Mouse (Mus musculus) gastrocnemius, postnatal 14 days (tissue): ENCODE measurements around the gene Tepp. TPM values are rescaled to one million over a fixed set of nuclear protein-coding genes. Genes with fewer than 3 reads are reported as not detected.

ENCODE experiments used
- DNase-seq: peaks from one replicate; pipeline ENCODE4 v3.0.0; 2021; ENCODE audit warnings: mixed read lengths
- intact Hi-C: fragments of 180-260 bp; cut with DNase I; formaldehyde crosslinking; loops from one replicate; pipeline ENCODE4 v1.15.1; 2025; ENCODE audit warnings: low total_unique reads
- long read RNA-seq, 2 experiments: library from polyadenylated mRNA; stranded (forward); transcript quantifications; one replicate each; pipeline ENCODE4 v2.0.0; 2021
- total RNA-seq, 2 experiments: library from RNA; stranded (reverse); gene quantifications; 2 replicates each; pipeline ENCODE4 v1.2.3; 2021

Gene Tepp
- total RNA-seq: not detected
- long read RNA-seq, experiment 1: 0 reads
- long read RNA-seq, experiment 2: 0 reads

DNA sequence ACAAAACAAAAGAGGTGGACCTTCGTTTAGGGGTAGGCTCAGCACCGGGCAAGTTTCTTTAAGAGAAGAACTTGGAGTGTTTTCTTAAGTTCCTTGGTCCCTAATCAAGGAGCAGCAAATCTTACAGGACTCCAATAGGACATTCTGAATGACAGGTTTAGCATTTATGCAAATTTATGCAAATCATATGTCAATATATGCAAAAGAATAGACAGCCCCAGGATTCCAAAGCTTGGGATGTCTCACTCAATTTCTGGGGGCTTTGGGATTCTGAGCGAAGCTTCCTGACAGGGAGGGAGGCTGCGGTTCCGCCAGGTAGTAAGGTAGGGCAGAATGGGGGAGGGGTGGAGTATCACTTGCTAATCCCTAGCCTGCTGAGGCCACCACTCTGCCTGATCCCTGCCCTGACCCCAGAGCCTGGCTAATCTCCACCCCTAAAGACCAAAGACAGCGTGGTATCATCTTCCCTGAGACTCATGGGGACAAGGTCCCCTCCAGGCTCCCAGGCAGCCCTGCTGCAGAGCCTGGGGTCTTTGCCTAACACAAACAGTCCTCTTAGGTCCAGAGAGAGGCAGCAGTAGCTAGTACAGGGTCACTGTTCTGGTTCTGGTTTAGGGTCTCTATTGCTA is at the start of gene Tepp:
TSS of gene Tepp (plus strand) at position 225 of the 629 bp plus-strand sequence.
- intact Hi-C loops: no loop called here

DNA sequence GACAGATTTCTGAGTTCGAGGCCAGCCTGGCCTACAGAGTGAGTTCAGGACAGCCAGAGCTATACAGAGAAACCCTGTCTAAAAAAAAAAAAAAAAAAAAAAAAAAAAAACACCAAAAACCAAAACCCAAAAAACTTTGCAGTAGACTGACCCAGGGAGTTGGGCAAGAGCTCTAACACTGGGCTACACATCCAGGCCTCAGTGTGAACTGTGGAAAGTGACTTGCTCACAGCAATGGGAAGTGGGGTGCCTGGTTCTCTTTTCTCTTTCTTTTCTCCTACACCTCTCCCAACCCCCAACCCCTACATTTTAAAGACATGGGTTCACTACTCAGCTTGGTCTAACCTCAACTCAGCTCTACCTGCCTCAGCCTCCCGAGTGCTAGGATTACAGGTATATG is 48.2 kb upstream of the Tepp start:
- no peak for DNase-seq
- intact Hi-C loops: no loop called here

More for the DNA sequence above, at the start of gene Tepp:
- DNase-seq: no peak

DNA sequence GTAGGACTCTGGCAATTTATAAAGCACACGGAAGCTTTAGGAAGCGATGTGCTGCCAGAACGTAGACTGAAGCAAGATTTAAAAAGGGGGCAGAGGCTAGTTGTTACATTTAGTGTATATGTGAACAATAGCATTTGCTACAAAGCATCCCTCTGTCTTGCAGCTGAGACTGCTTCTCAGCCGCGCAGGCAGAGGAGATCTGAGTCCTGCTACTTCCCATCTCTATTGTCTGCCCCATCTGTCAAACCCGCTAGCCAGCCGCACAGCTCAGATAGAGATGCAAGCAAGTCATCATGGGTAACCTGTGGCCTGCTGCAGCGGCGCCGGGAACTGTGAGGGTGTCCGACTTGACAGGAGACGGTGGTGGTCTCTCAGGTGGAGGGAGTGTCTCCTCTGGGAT is 39.9 kb upstream of the Tepp start:
- no peak for DNase-seq
- intact Hi-C loops: no loop called here

DNA sequence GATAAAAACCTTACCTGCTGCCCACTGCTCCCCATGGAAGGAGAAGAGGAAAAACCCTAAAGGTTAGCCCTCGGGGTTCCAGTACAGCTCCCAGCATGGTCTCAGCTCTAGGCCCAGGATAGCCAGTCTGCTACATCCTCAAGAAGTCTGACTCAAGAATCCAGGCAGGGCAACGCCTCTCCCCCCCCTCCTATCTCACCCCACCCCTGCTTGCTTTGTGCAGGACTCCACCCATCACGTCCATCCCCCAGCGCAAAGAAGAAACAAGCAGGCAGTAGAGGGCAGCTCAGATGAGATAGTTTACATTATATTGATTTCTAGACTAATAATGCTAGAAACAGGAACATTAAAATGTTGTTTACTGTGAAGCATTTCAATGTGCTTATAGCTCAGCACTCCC is 38.5 kb upstream of the Tepp start:
- no peak for DNase-seq
- intact Hi-C loops: no loop called here

DNA sequence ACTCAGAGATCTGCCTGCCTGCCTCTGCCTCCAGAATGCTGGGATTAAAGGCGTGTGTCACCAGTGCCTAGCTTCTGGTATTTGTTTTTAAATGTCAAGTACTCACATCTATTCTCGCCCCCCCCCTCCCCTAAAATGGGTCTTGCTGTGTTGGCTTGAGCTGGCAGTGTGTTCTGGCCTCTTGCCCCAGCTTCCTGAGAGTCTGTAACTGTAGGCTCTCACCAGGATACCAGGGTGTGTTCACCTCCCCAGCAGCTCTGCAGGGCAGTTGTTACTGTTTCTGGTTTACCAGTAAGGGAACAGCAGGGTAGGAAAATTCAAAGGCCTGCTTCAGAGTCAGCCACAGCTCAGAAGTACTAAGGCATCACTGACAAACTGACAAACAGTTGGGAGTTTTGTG is 37.5 kb upstream of the Tepp start:
- peak; percentile 19 for DNase-seq
- intact Hi-C loops: no loop called here

DNA sequence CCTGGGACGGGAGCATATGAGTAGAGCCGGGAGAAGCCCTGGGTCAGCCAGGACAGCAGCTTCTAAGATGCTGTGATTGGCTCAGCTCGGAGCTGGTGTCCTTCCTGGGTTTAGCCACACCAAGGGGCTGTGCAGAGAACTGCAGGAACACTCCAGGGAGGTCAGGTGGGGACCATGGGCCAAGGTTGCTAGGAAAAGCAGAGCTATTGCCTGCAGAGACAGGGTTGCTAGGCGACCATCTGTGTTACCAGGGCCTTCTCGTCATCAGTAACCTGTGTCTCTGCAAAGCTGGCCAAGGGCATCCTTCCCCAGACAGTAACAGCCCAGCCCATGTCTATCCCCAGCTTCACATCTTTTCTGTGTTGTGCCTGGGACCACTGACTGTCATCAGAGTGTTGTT is 28.9 kb upstream of the Tepp start:
- intact Hi-C loops: no loop called here

DNA sequence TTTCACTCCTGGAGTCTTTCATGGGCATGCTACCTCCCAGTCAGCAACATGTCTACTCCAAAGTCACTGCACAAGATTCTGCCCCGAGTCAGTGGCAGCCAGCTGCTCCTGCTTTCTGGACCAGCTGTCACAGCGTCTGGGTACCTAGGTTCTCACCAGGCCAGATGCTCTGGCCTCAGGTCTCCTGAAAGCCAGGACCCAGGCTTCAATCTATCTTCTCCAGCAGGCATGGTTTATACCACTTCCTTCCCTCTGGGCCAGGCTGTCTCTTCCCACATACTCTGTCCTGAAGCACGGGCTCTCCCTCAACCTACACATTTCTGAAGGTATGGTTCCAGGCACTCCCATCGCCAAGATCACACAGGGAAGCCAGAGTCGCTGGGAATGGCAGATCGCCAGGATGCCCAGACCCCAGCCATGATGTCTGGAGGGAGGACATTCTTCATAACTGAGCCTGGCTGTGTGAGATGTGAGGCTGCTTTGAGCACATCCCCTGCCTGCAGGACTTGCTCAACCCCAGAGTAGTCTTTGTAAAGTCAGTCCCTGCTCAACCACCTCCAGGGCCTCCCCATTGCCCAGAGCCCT is 21.2 kb upstream of the Tepp start:
- no peak for DNase-seq
- intact Hi-C loops: no loop called here

More for the DNA sequence above, 28.9 kb upstream of the Tepp start:
- no peak for DNase-seq

DNA sequence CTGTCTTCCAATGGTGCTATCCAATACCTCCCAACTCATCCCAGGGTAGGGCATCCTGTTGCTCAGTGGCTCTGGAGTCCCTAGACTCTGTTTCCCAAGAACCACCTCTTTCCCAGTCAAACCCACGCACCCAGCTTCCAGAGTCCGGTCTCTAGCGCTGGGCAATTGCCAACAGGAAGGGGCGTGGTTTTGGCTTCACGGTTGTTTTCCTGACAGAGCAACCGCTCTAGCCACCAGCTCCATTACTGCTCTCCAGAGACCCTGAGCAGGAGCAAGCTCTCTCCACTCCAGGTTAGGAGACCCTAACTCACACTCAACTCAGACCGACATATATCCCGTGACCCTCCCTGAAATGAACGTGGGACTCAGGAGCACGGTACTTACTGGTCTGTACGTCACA is 17.2 kb upstream of the Tepp start:
- intact Hi-C loops: no loop called here
- peak; percentile 86 for DNase-seq

DNA sequence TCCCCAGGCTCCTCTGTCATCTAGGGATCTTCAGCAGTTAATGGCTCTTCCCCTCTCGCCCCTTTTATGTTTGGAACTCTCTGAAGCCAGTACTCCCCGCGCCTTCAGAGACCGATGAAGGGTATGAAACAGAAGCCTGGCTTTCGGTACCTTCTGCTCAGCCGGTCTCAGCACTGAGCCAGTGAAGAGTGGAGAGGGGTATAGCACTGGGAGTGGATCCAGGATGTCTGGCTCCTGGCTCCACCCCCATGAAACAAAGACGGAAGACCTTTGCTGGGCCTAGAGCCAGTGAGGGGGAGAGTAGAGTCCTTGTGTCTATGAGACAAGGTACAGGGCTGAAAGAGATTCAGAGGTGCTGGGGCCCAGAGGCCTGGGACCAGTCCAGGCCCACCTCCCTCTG is 16.5 kb upstream of the Tepp start:
- intact Hi-C loops: no loop called here
- peak; percentile 25 for DNase-seq

DNA sequence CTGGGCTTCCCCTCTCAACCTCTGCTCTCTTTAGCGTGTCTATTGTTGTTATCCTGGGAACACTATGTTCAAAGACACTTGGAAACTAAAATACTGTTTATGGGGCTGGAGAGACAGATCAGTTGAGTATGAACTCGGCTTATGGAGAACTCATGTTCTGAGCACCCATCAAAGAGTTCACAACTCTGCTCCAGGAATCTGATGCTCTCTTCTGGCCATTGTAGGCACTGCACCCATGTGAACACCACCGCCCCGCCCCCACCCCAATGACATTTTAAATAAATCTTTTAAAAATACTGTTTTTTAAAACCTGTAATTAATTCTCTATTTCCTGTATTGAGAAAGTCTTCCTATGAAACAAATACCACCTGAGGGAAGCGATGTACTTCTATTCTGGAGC is 8.0 kb upstream of the Tepp start:
- intact Hi-C loops: loop anchor here (2.0 kb wide), 1 partner anchor 50 kb away; no protein-coding TSS in a partner anchor
- no peak for DNase-seq

DNA sequence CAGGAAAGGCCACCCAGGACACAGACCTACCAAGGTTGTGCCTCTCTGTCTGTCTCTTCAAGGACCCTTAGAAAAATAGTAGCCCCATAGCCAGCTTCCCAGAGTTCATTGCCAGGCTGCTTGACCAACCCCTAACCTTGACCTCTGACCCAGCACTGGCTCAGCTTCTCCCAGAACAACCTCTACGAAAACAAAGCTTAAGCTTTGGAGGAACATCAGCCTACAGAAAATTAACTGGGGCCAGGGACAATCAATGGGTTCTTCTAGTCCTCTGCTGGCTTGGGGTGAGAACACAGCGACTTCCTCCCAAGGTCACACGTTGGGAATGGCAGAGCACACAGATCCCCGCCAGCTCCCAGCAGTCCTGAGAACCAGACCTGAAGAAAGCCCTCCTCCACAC is 4.8 kb upstream of the Tepp start:
- intact Hi-C loops: no loop called here
- DNase-seq: no peak

DNA sequence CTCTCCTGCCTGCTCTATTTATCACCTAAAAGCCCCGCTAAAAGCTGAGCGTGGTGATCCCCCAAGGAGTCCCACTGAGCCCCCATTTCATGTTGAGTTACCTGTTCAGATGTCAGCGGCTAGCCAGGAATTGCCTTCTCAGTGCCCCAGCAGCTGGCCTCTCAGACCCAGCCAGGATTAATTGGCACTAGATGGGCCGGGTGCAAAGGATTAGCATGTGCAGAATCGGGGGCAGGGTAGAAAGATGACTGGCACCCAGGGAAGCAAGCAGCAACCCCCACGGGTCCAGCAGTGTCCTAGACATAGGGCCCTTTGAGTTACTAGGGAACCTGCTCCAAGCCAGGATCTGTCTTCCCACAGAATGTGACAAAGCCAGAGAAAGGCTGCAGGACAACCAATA is 3.9 kb upstream of the Tepp start, which contains the start of gene Cngb1:
TSS of gene Cngb1 (minus strand) at position 155 of the 400 bp plus-strand sequence.
- intact Hi-C loops: no loop called here
- no peak for DNase-seq

DNA sequence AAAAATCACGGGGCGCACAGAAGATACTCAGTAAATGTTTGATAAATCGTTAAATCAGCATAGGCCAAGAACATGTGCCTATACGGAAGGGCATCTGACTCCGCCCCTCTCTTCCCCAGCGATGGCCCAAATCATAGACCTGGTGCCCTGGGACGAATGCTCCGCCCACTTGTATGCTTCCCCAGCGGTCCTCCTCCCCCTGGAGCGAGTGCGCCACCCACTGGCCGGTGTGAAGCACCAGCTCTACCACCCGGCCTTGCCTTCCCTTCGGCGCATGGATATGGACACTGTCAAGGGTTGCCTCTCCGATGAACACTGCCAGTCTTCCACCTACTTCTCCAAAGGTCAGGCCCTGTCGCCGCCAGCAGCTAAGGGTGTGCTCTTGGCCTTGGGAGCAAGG is 2.5 kb downstream of the Tepp start:
- intact Hi-C loops: no loop called here
- no peak for DNase-seq

DNA sequence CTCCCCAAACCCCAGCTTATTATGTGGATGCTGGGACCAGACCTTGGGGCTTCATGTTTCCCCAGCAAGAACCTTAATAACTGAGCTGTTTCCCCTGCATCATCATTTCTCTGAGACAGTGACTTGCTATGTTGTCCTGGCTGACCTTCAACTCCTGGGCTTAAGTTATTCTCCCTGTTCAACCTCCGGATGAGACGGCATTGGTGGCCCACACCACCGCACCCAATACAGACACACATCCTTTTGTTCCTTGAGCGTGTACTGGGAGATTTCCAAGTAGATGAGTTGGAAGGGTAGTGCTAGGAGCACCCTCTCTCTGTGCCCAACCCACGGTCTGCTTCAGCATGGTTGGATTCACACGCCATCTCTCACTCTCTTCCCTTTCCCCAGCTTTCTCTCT is 3.5 kb downstream of the Tepp start:
- DNase-seq: no peak
- intact Hi-C loops: no loop called here

DNA sequence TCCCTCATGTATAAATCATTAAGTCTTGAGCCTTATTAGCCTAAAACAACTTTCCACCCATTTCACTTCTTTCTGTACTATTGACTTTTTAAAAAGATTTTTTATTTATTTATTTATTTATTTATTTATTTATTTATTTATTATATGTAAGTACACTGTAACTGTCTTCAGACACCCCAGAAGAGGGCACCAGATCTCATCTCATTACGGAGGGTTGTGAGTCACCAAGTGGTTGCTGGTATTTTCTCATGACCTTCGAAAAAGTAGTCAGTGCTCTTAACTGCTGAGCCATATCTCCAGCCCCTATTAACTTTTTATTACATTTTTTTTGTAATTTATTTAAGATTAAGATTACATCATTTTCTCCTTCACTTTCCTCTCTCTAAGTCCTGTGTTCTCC is 4.3 kb downstream of the Tepp start:
- DNase-seq: no peak
- intact Hi-C loops: no loop called here

DNA sequence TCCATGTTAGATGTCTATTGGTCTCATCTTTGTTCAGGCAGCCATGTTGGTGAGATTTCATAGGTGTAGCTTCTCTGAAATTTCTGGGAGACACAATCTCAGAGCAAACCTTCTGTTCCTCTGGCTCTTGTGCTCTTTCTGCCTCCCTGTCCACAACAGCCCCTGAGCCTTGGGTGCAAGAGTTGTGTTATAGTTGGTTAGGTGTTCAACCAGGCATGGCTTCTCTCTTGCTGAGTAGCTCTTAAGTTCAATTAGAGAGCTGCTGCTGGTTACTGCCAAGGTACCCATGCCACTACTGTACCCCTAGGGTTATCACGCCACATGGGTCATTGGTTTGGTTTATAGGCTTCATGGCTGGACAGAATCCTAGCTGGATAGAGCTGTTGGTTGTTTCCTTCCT is 5.0 kb downstream of the Tepp start:
- intact Hi-C loops: no loop called here
- DNase-seq: no peak

DNA sequence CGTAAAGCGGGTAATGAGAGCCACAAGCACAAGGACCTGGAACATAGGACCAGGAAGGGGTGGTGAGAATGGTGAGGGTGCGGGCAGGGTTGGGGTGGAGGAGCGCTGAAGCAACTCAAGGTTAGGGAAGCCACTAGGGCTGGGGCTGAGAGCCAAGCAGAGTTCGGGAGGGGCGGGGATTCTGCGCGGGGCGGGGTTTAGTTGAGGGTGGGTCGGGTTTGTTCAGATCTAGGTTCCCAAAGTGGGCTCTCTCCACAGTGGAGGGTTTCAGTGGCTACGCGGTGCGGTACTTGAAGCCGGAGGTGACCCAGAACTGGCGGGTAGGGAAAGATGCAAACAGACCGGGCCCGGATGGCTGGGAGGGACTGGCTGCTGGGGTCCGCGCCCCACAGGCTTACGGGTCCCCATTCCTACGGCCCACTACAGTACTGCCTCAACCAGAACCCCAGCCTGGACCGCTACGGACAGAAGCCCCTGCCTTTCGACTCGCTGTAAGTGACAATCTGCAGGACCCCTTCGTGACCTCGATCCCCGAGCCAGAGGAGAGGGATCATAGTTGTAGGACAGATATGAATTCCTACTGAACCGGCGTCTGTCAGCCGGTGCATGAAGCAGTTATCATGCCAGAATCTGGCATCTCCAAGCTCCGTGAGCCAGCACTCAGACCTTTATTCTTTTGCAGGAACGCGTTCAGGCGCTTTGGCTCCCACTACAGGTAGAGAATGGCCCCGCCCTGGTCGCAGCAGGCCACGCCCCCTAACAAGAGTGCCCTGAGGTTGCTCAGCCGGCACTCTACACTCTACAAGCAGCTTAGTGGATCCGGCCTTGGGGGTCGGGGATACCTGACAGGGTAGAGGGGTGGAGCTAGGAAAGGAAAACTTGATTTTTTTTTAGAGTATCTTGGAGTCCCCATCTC is 10.1 kb downstream of the Tepp start:
- DNase-seq: peak; percentile 28

DNA sequence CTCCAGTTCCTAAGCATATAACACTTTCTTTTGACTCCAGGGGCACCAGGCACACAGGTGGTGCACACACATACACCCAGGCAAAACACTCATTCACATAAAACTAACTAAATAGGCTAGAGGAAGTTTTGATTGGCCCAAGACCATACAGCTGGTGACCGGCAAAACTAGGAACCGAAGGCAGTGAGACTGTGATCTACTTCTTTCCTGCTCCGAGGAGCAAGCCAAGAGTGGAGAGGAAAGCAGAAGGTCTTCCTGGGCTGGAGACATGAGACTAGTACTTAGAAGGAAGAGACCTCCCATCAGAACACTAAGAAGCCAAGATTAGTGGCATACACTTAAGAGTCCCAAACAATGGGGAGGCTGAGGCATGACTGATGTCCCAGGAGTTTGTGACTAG is 12.8 kb downstream of the Tepp start:
- no peak for DNase-seq
- intact Hi-C loops: no loop called here

More for the DNA sequence above, 10.1 kb downstream of the Tepp start:
- intact Hi-C loops: no loop called here

DNA sequence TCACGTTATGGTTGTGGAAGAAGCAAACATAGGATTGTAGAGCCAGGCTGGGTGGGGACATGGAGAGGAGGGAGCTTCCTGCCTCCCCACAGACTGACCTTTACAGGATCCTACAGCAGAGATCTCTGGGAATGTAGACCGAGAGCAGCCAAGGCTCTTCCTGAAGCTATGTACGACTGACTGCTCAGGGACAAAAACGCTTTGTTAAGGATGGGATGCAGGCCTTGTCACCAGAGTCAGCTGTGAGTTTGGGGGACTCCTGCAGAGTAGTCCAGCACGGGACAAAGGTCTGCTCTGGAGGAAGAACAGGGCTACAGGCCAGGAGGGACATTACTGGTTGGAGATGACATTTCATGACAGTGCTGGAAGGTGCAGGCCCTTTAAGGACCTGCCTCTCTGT is 14.3 kb downstream of the Tepp start:
- DNase-seq: no peak
- intact Hi-C loops: no loop called here

DNA sequence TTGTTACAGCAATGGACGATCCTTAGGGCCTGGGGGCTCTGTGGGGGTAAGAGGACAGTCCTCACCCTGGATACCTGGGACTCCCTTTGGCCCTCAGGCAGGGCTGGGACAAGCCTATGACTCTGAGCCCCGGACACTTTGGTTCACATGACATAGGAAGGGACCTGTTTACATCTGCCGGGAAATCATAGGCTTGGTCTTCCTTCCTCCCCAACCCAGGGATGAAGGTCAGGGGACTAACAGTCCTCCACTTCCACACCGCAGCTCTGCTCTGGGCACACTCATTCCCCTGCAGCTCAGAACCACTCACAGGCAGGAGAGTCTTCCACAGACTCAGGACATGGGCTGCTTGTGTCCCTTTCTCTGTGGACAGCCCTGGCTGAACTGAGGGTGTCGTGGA is 16.5 kb downstream of the Tepp start:
- intact Hi-C loops: no loop called here

More for the DNA sequence above, 16.5 kb downstream of the Tepp start:
- no peak for DNase-seq
